Mouse (Mus musculus) forebrain, embryonic 11.5 days (tissue): ENCODE data around the gene Srd5a3. TPM values are rescaled to one million over a fixed set of nuclear protein-coding genes. Genes with fewer than 3 reads are reported as not detected.

Source experiments
- ATAC-seq: fragments of 200-750 bp; cut with Nextera tagmentation; replicated peaks from 2 replicates; pipeline ENCODE4 v1.8.0; 2017; ENCODE audit warnings: moderate TSS enrichment; ENCODE audit not compliant: low FRiP score
- DNase-seq: peaks from one replicate; pipeline ENCODE4 v3.0.0-alpha.2; 2017; ENCODE audit warnings: low spot score
- H3K27ac ChIP-seq: fragments of 300-500 bp; sonication (generic); 2 replicates; pipeline ENCODE4 v1.5.1; 2014; ENCODE audit warnings: low read depth, low read length
- H3K27me3 ChIP-seq: fragments of 300-500 bp; sonication (generic); 2 replicates; pipeline ENCODE4 v1.6.1; 2014; ENCODE audit warnings: mild to moderate bottlenecking, low read length, mixed read lengths; ENCODE audit not compliant: control insufficient read depth, insufficient read depth
- H3K36me3 ChIP-seq: fragments of 300-500 bp; sonication (generic); 2 replicates; pipeline ENCODE4 v1.6.1; 2014; ENCODE audit warnings: mild to moderate bottlenecking, low read length, moderate library complexity, mixed read lengths; ENCODE audit not compliant: control insufficient read depth, insufficient read depth
- H3K4me1 ChIP-seq: fragments of 300-500 bp; sonication (generic); replicated peaks from 2 replicates; pipeline ENCODE4 v1.6.1; 2014; ENCODE audit warnings: low read length, mixed read lengths; ENCODE audit not compliant: control insufficient read depth, insufficient read depth
- H3K4me2 ChIP-seq: fragments of 300-500 bp; sonication (generic); 2 replicates; pipeline ENCODE4 v1.6.1; 2014; ENCODE audit warnings: low read depth, mild to moderate bottlenecking, low read length, moderate library complexity, mixed read lengths; ENCODE audit not compliant: severe bottlenecking
- H3K4me3 ChIP-seq: fragments of 300-500 bp; sonication (generic); 2 replicates; pipeline ENCODE4 v1.5.1; 2014; ENCODE audit warnings: low read depth, low read length
- H3K9ac ChIP-seq: fragments of 300-500 bp; sonication (generic); 2 replicates; pipeline ENCODE4 v1.6.1; 2014; ENCODE audit warnings: low read length
- H3K9me3 ChIP-seq: fragments of 300-500 bp; sonication (generic); 2 replicates; pipeline ENCODE4 v1.6.1; 2016; ENCODE audit warnings: low read length, mixed read lengths; ENCODE audit not compliant: control insufficient read depth
- WGBS: fragments of 180-500 bp; shearing (Covaris S2); extraction: QIAGEN DNeasy Blood & Tissue Kit; methylation state at CpG from one replicate; pipeline ENCODE4 v1.1.7; 2014; 5-methylcytosine and 5-hydroxymethylcytosine counted together
- polyA plus RNA-seq: library from polyadenylated mRNA; unstranded; fragments of >200 nt; fragmentation: Nextera tagmentation; extraction: Ambion mirVana; gene quantifications from 2 replicates; pipeline ENCODE4 v1.2.1, GENCODE M21; 2014

The Srd5a3 gene
- polyA plus RNA-seq, 1 experiment from 2014 or later = 15.7 TPM

- Histone ChIP-seq H3K4me1 (peaks cover 6% of the 10 kb centered on the region; the same call in 1 of the 2 replicates), H3K27me3 (no peaks in the 10 kb centered on the region), H3K9ac (no peak overlapping the region), H3K36me3 (no peaks in the 10 kb centered on the region), H3K27ac (no peak overlapping the region), H3K4me3 (no peak overlapping the region), H3K4me2 (no peak overlapping the region), H3K9me3 (no peaks in the 10 kb centered on the region)
- WGBS = 93% methylated on average over 5 of the region's 5 CpGs
- DNase-seq (no peak), ATAC-seq (no peak)
Observed at GRCm38 (mm10) chr5:76187885-76188284, 47.8 kb downstream of the Srd5a3 start.

DNA sequence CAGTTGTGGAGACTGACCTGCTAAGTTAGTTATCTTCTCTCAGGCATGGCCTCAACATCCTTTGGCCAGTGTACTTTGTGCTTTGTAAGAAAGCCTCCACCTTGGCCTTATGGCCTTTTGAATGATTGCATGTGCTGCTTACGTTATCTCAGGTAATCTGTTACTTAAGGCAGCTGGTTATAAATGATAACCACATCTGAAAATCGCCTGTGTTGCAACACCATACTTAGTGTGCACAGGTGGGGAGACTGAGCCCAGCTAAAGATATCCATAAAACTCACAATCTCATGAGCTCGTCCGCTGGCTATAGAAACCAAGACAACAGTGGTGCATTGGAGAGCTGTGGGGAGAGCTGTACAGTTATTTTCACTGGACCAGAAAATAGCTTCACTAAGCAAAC, 50.5 kb downstream of the Srd5a3 start:
- no peaks in the 10 kb centered on the region for H3K36me3 ChIP-seq
- no peak overlapping the region for H3K4me2 ChIP-seq
- ATAC-seq = no peak
- no peak overlapping the region for H3K9ac ChIP-seq
- no peaks in the 10 kb centered on the region for H3K27me3 ChIP-seq
- no peak overlapping the region for H3K27ac ChIP-seq
- peaks cover 1% of the 10 kb centered on the region; the same call in 1 of the 2 replicates for H3K4me1 ChIP-seq
- DNase-seq = no peak
- H3K9me3 ChIP-seq = no peaks in the 10 kb centered on the region
- WGBS = 90% methylated on average over 4 of the region's 4 CpGs
- no peak overlapping the region for H3K4me3 ChIP-seq

DNA sequence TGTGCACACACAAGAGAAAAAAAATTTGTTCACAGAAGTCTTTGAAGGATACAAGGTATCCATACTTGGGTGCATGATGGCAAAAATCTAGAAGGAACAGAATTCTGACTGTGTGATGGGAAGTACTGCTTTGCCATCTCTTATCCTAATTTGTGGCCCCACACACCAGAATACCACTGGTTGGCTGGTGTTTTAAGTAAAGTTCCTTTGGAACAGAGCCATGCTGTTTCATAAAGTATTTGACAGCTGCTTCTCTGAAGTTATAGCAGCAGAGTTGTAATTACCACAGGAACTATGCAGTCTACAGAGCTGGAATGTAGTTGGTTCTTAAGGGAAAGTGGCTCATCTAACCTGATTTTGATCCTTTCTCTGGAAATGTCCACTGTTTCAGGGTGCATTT, 53.0 kb downstream of the Srd5a3 start:
- H3K36me3 ChIP-seq = no peaks in the 10 kb centered on the region
- no peak overlapping the region for H3K4me2 ChIP-seq
- no peak overlapping the region for H3K4me3 ChIP-seq
- H3K27me3 ChIP-seq = no peaks in the 10 kb centered on the region
- DNase-seq (no peak), ATAC-seq (no peak)
- H3K9me3 ChIP-seq = no peaks in the 10 kb centered on the region
- no peak overlapping the region for H3K9ac ChIP-seq
- no peak overlapping the region for H3K27ac ChIP-seq
- H3K4me1 ChIP-seq = no peaks in the 10 kb centered on the region

DNA sequence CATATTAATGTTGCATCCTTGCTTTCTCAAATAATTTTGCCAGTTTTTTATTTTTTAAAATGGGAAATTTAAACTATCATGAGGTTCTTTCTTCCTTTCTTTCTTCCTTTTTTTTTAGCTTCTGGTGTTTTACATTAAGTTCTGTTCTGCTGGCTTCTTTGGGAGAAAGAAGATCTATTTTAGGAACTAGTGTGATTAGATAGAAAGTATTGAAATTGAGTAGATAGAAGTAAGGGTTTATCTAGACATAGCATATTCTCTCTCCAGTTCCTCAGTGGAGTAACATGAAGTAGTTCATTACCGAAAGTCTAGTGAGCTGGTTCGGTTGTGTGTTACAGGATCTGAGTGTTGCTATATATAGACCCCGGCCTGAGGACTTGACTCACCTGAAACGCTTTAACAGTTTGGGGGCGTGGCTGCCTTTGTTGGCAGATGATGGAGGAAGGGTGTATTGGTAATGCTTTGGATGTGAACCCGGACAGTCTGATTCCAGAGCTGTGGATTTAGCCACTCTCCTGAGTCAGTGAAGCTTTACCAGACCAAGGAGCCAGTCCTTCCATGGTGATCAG, 54.4 kb downstream of the Srd5a3 start:
- H3K4me3 ChIP-seq = no peak overlapping the region
- ATAC-seq (no peak), DNase-seq (no peak)
- no peaks in the 10 kb centered on the region; the same call in 1 of the 2 replicates for H3K36me3 ChIP-seq
- H3K9me3 ChIP-seq = no peaks in the 10 kb centered on the region
- H3K27ac ChIP-seq = no peak overlapping the region
- no peak overlapping the region for H3K4me2 ChIP-seq
- H3K4me1 ChIP-seq = no peaks in the 10 kb centered on the region
- 89% methylated on average over 6 of the region's 6 CpGs for WGBS
- H3K9ac ChIP-seq = no peak overlapping the region
- no peaks in the 10 kb centered on the region for H3K27me3 ChIP-seq

- Histone ChIP-seq H3K27ac (no peak overlapping the region), H3K9ac (no peak overlapping the region), H3K27me3 (no peaks in the 10 kb centered on the region), H3K4me3 (no peak overlapping the region), H3K36me3 (peaks cover 3% of the 10 kb centered on the region; the same call in 1 of the 2 replicates), H3K9me3 (no peaks in the 10 kb centered on the region), H3K4me1 (no peaks in the 10 kb centered on the region), H3K4me2 (no peak overlapping the region)
- DNase-seq (no peak), ATAC-seq (no peak)
- 94% methylated on average over 13 of the region's 13 CpGs for WGBS
Observed at GRCm38 (mm10) chr5:76199346-76199745, 59.3 kb downstream of the Srd5a3 start.

- 98% methylated on average over 3 of the region's 3 CpGs for WGBS
- ATAC-seq (no peak), DNase-seq (no peak)
- no peak overlapping the region for H3K4me3 ChIP-seq
- H3K36me3 ChIP-seq = peaks cover 8% of the 10 kb centered on the region
- H3K9ac ChIP-seq = no peak overlapping the region
- no peak overlapping the region for H3K27ac ChIP-seq
- no peak overlapping the region for H3K4me2 ChIP-seq
- H3K4me1 ChIP-seq = no peaks in the 10 kb centered on the region
- no peaks in the 10 kb centered on the region for H3K27me3 ChIP-seq
- H3K9me3 ChIP-seq = no peaks in the 10 kb centered on the region
Observed at GRCm38 (mm10) chr5:76203171-76203570, 63.1 kb downstream of the Srd5a3 start.

Other genes with a start within 250 kb of the Srd5a3 start
- 28.8 and 28.9 TPM in 2 replicates for gene Kdr, start 161.8 kb upstream of the Srd5a3 start, polyA plus RNA-seq
- gene Tmem165, start 43.6 kb downstream of the Srd5a3 start, polyA plus RNA-seq = 95.3 and 101 TPM in 2 replicates
- gene Clock, start 164.5 kb downstream of the Srd5a3 start, polyA plus RNA-seq = 13.0 and 15.2 TPM in 2 replicates
- not detected in 2 replicates for gene Pdcl2, start 190.9 kb downstream of the Srd5a3 start, polyA plus RNA-seq
- not detected in 2 replicates for gene Nmu, start 223.5 kb downstream of the Srd5a3 start, polyA plus RNA-seq